ENCODE assay signal across 17 mouse cellular contexts in the genomic region with DNA sequence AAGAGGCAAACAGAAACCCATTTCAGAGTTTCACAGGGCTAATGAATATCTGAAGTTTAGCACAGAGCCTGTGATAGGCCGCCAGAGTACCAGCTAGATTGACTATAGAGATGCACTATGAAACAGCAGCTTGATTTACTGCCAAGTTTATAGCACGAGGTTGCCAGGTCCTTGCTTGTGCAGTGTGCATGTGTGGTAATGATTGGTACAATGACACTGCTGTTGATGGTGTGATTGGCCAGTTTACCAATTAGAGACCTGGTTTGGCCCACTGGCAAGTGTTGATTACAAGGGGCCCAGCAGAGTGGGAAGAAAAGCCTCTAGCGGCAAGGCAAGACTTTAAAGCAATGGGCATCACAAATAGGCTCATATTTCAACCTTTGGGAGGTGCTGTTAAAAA.
DNase-seq lines count a peak whose midpoint lies in the region; ATAC-seq and TF ChIP-seq lines count a peak whose summit lies in the region.
"Had no signal": no experiment of that assay in that cellular context is flagged by ENCODE, and none has a peak within 500 bp of the region (broad histone marks: within the 10 kb centered on the region; RNA-seq: fewer than 3 reads in every experiment).

No protein-coding gene starts in this region.

- no peak for TF ChIP-seq CTCF in midbrain, postnatal 0 days (IDR thresholded peaks at IDR 0.05)

- no peak overlapping the region for H3K9ac ChIP-seq in forebrain, embryonic 13.5 days
- H3K9ac ChIP-seq in midbrain, postnatal 0 days (replicated peaks; ENCODE audit: low read length, poor library complexity, severe bottlenecking) = no peak overlapping the region
- H3K9ac ChIP-seq in midbrain, embryonic 15.5 days = no peak overlapping the region
- no peak overlapping the region for H3K9ac ChIP-seq in heart, embryonic 12.5 days
- H3K9ac ChIP-seq: embryonic facial prominence, embryonic 12.5 days; hindbrain, embryonic 14.5 days had no signal

- no peak for DNase-seq in forebrain, embryonic 10.5 days (ENCODE audit: extremely low spot score, low spot score)
- DNase-seq in midbrain, postnatal 0 days (ENCODE audit: low spot score) = peak; percentile 30
- peak; percentile 3 for DNase-seq in forelimb bud, embryonic 11.5 days (ENCODE audit: low read depth, low spot score)
- no peak for DNase-seq in lung, postnatal 36 days
- DNase-seq: adrenal gland, postnatal 10 days; cerebellum, adult 11-12 months; cerebellum, adult 9-10 months; cerebellum, postnatal 25 days; gastrocnemius, postnatal 10 days had no signal

- H3K27ac ChIP-seq in forebrain, embryonic 13.5 days = 0 out of 2 replicates have a peak overlapping the region, but pooled peaks have one; percentile 57
- H3K27ac ChIP-seq in forebrain, embryonic 10.5 days = no peak overlapping the region
- no peak overlapping the region for H3K27ac ChIP-seq in midbrain, postnatal 0 days (ENCODE audit: low read depth, low read length)
- H3K27ac ChIP-seq in midbrain, embryonic 15.5 days = no peak overlapping the region
- H3K27ac ChIP-seq in heart, embryonic 12.5 days (ENCODE audit: poor library complexity, severe bottlenecking) = no peak overlapping the region
- H3K27ac ChIP-seq: embryonic facial prominence, embryonic 12.5 days; heart, adult 2 months; hindbrain, embryonic 10.5 days; hindbrain, embryonic 14.5 days had no signal

- H3K36me3 ChIP-seq in forebrain, embryonic 13.5 days (ENCODE audit: poor library complexity, severe bottlenecking) = no peaks in the 10 kb centered on the region
- H3K36me3 ChIP-seq in forebrain, embryonic 10.5 days (replicated peaks) = no peaks in the 10 kb centered on the region
- H3K36me3 ChIP-seq in midbrain, postnatal 0 days (ENCODE audit: insufficient read depth, low read length) = no peaks in the 10 kb centered on the region
- H3K36me3 ChIP-seq in midbrain, embryonic 15.5 days (replicated peaks) = no peaks in the 10 kb centered on the region
- H3K36me3 ChIP-seq in heart, embryonic 12.5 days = no peaks in the 10 kb centered on the region
- H3K36me3 ChIP-seq: embryonic facial prominence, embryonic 12.5 days; hindbrain, embryonic 10.5 days had no signal

- H3K9me3 ChIP-seq in forebrain, embryonic 13.5 days (replicated peaks) = no peaks in the 10 kb centered on the region
- H3K9me3 ChIP-seq in forebrain, embryonic 10.5 days = no peaks in the 10 kb centered on the region
- no peaks in the 10 kb centered on the region for H3K9me3 ChIP-seq in midbrain, postnatal 0 days (ENCODE audit: low read length)
- H3K9me3 ChIP-seq in midbrain, embryonic 15.5 days = no peaks in the 10 kb centered on the region
- H3K9me3 ChIP-seq in heart, embryonic 12.5 days (replicated peaks) = no peaks in the 10 kb centered on the region
- H3K9me3 ChIP-seq: embryonic facial prominence, embryonic 12.5 days; hindbrain, embryonic 10.5 days had no signal

- H3K4me1 ChIP-seq in forebrain, embryonic 13.5 days = peaks cover 10% of the 10 kb centered on the region
- H3K4me1 ChIP-seq in forebrain, embryonic 10.5 days = no peaks in the 10 kb centered on the region
- no peaks in the 10 kb centered on the region for H3K4me1 ChIP-seq in midbrain, postnatal 0 days (ENCODE audit: insufficient read depth, low read length)
- no peaks in the 10 kb centered on the region for H3K4me1 ChIP-seq in midbrain, embryonic 15.5 days
- H3K4me1 ChIP-seq in heart, embryonic 12.5 days (replicated peaks) = 0 out of 2 replicates have a peak, but pooled peaks cover 5% of the 10 kb centered on the region
- H3K4me1 ChIP-seq: embryonic facial prominence, embryonic 12.5 days; hindbrain, embryonic 10.5 days had no signal

- H3K4me2 ChIP-seq in forebrain, embryonic 13.5 days = no peak overlapping the region
- no peak overlapping the region for H3K4me2 ChIP-seq in midbrain, postnatal 0 days (ENCODE audit: low read depth, low read length, poor library complexity, severe bottlenecking)
- H3K4me2 ChIP-seq in midbrain, embryonic 15.5 days = no peak overlapping the region
- H3K4me2 ChIP-seq in heart, embryonic 12.5 days = no peak overlapping the region
- H3K4me2 ChIP-seq: embryonic facial prominence, embryonic 12.5 days; heart, embryonic 11.5 days; hindbrain, embryonic 14.5 days had no signal

- no peak overlapping the region for H3K4me3 ChIP-seq in forebrain, embryonic 13.5 days
- no peak overlapping the region for H3K4me3 ChIP-seq in forebrain, embryonic 10.5 days
- no peak overlapping the region for H3K4me3 ChIP-seq in midbrain, postnatal 0 days (ENCODE audit: low read depth, low read length)
- no peak overlapping the region for H3K4me3 ChIP-seq in midbrain, embryonic 15.5 days
- H3K4me3 ChIP-seq in heart, embryonic 12.5 days = no peak overlapping the region
- H3K4me3 ChIP-seq: embryonic facial prominence, embryonic 12.5 days; heart, adult 2 months; hindbrain, embryonic 10.5 days had no signal

- peak; percentile 98 for ATAC-seq in forebrain, embryonic 13.5 days
- no peak for ATAC-seq in midbrain, postnatal 0 days (ENCODE audit: low FRiP score)
- ATAC-seq in midbrain, embryonic 15.5 days (replicated peaks) = no peak
- ATAC-seq in heart, embryonic 12.5 days (ENCODE audit: insufficient number of reproducible peaks, low FRiP score) = no peak

- no peaks in the 10 kb centered on the region for H3K27me3 ChIP-seq in forebrain, embryonic 13.5 days
- no peaks in the 10 kb centered on the region for H3K27me3 ChIP-seq in forebrain, embryonic 10.5 days (ENCODE audit: poor library complexity, severe bottlenecking)
- no peaks in the 10 kb centered on the region for H3K27me3 ChIP-seq in midbrain, postnatal 0 days (ENCODE audit: insufficient read depth, low read length)
- no peaks in the 10 kb centered on the region for H3K27me3 ChIP-seq in midbrain, embryonic 15.5 days (replicated peaks)
- H3K27me3 ChIP-seq in heart, embryonic 12.5 days (replicated peaks) = no peaks in the 10 kb centered on the region
- H3K27me3 ChIP-seq: embryonic facial prominence, embryonic 12.5 days had no signal

- WGBS in forebrain, embryonic 13.5 days = 45% methylated on average over 3 of the region's 3 CpGs
- 81% methylated on average over 3 of the region's 3 CpGs for WGBS in forebrain, embryonic 10.5 days
- 77% methylated on average over 3 of the region's 3 CpGs for WGBS in midbrain, postnatal 0 days
- WGBS in midbrain, embryonic 15.5 days = 78% methylated on average over 3 of the region's 3 CpGs
- WGBS in heart, embryonic 12.5 days = 72% methylated on average over 3 of the region's 3 CpGs

Comparison
In these comparisons a context has a peak if more than half of its experiments do, and no peak if none do; other contexts are left out.
1. DNase-seq: peak in midbrain, postnatal 0 days (single experiment) and forelimb bud, embryonic 11.5 days (single experiment); none in forebrain, embryonic 10.5 days (single experiment) and lung, postnatal 36 days (single experiment).